In the genomic region with DNA sequence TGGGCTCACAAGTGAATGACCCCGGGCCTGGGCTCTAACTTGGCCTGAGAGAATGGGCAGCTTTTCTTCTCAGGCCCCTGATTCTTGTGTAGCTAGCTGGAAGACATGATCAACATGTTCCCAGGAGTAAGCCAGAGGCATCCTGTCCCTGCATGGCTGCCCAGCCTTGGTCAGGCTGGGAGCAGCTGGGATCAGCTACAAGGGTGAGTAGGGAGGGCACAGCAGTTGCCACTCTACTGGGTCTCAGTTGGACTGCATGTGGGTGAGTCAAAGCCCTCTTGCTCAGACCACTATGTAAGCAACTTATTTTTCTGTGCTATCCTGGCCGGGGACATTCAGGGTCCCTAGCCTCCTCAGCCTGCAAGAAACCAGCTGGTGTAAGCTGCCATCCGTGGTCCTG, we compare ENCODE assay signal across 12 mouse cellular contexts.
DNase-seq lines count a peak whose midpoint lies in the region; ATAC-seq and TF ChIP-seq lines count a peak whose summit lies in the region.
"Had no signal": no experiment of that assay in that cellular context is flagged by ENCODE, and none has a peak within 500 bp of the region (broad histone marks: within the 10 kb centered on the region; RNA-seq: fewer than 3 reads in every experiment).

No protein-coding gene starts in this region.

- POLR2A ChIA-PET in Patski (lab: Charles Lee) = interaction anchor here (1.2 kb wide), 1 partner anchor 57 kb away, joined by 5 read pairs; no protein-coding TSS in a partner anchor

- no peak for ATAC-seq in kidney, embryonic 15.5 days (replicated peaks; ENCODE audit: low FRiP score)
- ATAC-seq in Patski = peak; percentile 70
- ATAC-seq in limb, embryonic 13.5 days (ENCODE audit: low FRiP score, low read depth) = no peak

- CTCF ChIA-PET in Patski (lab: Charles Lee) = interaction anchor here (0.7 to 1.9 kb wide), 4 partner anchors 16 to 58 kb away, joined by 3 to 5 read pairs (median 3); no protein-coding TSS in a partner anchor

- no peaks in the 10 kb centered on the region for H3K27me3 ChIP-seq in kidney, embryonic 15.5 days
- H3K27me3 ChIP-seq in Patski = no peaks in the 10 kb centered on the region
- no peaks in the 10 kb centered on the region for H3K27me3 ChIP-seq in limb, embryonic 13.5 days
- H3K27me3 ChIP-seq: CH12.LX had no signal

- in situ Hi-C loops in Patski (cut with MboI; ENCODE audit: low pct_unique_long_range_greater_than_20kb) = no loop called here

- H3K4me1 ChIP-seq in kidney, embryonic 15.5 days = peaks cover 46% of the 10 kb centered on the region
- H3K4me1 ChIP-seq in limb, embryonic 13.5 days = peaks cover 47% of the 10 kb centered on the region

- H3K27ac ChIP-seq in kidney, embryonic 15.5 days = peak overlapping the region; percentile 66
- peak overlapping the region; percentile 84 for H3K27ac ChIP-seq in limb, embryonic 13.5 days
- H3K27ac ChIP-seq: heart, adult 2 months had no signal

- H3K9me3 ChIP-seq in kidney, embryonic 15.5 days (replicated peaks) = no peaks in the 10 kb centered on the region
- H3K9me3 ChIP-seq in limb, embryonic 13.5 days = no peaks in the 10 kb centered on the region

- no peak for TF ChIP-seq CTCF in Patski (IDR thresholded peaks at IDR 0.05)

- DNase-seq in kidney, postnatal 25 days = no peak
- DNase-seq in NIH3T3 (ENCODE audit: low read depth) (peak; percentile 49), Patski (ENCODE audit: low read depth, low spot score) (no peak)
- no peak for DNase-seq in right cerebral cortex, postnatal 10 days (ENCODE audit: low spot score in 2 of 2)
- no peak for DNase-seq in embryo, embryonic 9.5 days (ENCODE audit: extremely low spot score)
- DNase-seq: cerebellum, adult 8-10 months; kidney, adult 18-20 months; lung, adult 2 months had no signal

- H3K4me3 ChIP-seq in kidney, embryonic 15.5 days (replicated peaks) = no peak overlapping the region
- no peak overlapping the region for H3K4me3 ChIP-seq in limb, embryonic 13.5 days
- H3K4me3 ChIP-seq: heart, adult 2 months had no signal

- no peak overlapping the region for H3K4me2 ChIP-seq in kidney, embryonic 15.5 days
- H3K4me2 ChIP-seq in limb, embryonic 13.5 days (replicated peaks) = no peak overlapping the region

- peaks cover 30% of the 10 kb centered on the region for H3K36me3 ChIP-seq in kidney, embryonic 15.5 days
- H3K36me3 ChIP-seq in limb, embryonic 13.5 days = peaks cover 31% of the 10 kb centered on the region

- no peak overlapping the region for H3K9ac ChIP-seq in kidney, embryonic 15.5 days
- H3K9ac ChIP-seq in limb, embryonic 13.5 days = peak overlapping the region; percentile 45; the same call in 1 of the 2 replicates

- WGBS in kidney, embryonic 15.5 days = 35% methylated on average over 3 of the region's 3 CpGs
- WGBS in limb, embryonic 13.5 days = 38% methylated on average over 3 of the region's 3 CpGs
